Mouse (Mus musculus): ENCODE measurements around the gene Hbb-y.
A peak's percentile ranks its signal among the peaks of the same experiment; 100 is the strongest.
"Not testable (repeated sequence)": the region's sequence is repeated elsewhere in the genome, so short reads cannot be mapped to it uniquely, and the experiment has no call there.

The Hbb-y gene

DNA sequence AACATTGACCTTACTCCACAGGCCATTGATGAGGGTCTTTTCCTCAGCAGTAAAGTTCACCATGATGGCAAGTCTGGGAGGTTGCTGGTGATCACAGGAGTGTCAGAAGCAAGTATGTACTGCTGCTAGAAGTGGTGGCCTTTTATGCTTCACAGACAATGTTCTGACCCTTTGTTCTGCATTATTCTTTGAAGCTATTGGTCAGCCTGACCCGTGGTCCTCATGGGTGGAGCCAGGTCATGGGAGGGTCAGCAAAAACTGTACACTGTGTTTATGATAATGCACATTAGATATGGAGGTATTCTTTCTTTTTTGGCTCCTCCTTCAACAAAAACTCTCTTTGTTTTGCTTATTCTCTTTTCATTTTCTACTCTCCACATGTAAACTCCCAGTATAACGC lies at the start of gene Hbb-y:
Gene Hbb-y, minus strand, starts transcription at position 127 of the 400 bp plus-strand sequence.
- no peak for DNase-seq (ENCODE audit: low read depth, low spot score)

DNA sequence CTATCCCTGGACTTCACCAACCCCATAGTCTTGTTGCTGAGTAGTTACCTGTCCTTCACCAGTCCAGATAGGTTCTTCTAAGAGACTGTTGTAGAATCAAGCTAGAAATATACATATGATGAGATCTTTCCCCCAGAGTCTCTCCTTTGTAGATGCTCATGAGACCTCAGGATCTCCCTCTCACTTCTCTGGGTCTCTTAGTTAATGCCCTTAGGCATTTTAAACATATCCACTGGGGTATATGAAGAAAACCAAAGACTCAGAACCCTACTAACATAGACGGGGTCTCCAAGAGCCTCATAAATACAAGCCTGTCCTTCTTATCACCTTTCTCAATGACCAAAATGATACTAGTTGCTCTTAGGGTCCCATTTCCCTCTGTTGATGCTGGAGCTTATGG lies 41.4 kb upstream of the Hbb-y start, which contains the start of gene Olfr64:
Gene Olfr64, minus strand, starts transcription at position 101 of the 400 bp plus-strand sequence.
- no peak for DNase-seq (ENCODE audit: low read depth, low spot score)

DNA sequence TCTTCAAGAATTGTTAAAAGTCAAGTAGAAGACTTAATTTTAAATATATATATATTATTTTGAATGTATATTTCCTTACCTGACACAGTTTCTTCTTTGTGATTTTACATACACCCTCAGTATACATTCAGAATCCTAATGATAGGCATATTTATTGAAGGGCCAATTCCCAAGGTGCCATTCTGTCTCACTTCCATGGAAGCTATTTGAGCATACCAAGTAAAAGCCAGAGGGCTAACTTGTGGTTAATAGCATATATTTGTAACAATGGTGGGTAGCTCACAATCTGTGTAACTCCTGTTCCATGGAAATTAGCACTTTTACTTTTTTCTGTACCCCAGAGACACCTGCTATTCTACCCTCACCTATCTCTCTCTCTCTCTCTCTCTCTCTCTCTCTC lies 33.1 kb upstream of the Hbb-y start, which contains the start of gene Olfr66:
Gene Olfr66, minus strand, starts transcription at position 101 of the 400 bp plus-strand sequence.
- DNase-seq (ENCODE audit: low read depth, low spot score): no peak

DNA sequence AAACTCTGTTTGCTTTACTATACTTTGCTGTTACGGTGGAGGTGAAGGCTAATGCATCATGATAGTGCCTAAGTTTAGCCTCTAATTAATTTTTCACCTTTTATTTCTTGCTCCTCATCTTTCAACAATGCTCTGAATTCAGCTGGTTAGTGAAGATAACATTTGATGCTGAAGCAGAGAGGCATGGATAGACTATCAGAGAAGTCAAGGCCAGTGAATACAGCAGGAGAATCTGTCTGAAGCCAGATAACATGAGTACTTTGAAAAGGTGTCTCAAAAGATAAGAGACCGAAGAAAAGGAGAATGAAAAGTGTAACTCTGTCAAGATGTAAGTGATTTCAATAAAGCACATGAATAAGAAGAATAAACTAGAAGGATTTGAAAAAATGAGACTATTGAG lies 24.1 kb upstream of the Hbb-y start:
- no peak for DNase-seq (ENCODE audit: low read depth, low spot score)

DNA sequence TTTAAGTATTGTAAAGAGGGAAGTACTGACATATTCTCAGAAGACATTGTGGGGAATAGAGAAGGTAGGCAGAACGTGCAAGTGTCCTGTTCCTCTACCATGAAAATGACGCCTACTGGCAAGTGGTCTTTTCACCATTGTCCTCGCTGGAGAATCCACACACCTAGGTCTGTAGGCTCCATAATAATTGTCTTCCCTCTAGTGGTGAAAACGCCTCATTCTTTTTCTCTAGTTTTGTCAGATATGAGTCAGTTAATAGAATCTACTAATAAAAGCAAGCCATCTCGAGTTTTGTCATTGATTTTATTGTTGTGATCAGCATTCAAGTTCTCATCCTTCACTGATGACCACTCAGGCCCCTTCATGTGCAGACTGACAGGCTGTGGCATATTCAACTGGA lies 21.4 kb upstream of the Hbb-y start:
- no peak for DNase-seq (ENCODE audit: low read depth, low spot score)

DNA sequence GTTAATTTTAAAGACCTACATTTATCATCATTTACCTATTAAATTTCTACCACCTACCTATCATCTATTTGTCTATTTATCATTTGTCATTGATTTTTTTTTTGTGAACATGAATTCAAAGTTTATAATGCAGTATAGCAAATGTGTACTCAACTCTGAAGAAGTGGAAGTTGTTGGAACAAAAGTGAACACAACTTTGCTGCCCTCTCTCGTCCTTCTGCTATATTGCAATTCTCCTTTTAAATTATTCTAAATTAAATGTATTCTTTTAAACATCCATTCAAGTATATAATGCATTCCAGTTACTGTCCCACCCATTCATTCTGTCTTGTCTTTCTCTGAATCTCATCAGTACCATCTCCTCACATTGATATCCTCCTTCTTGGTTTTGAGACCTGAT lies 20.0 kb upstream of the Hbb-y start:
- DNase-seq (ENCODE audit: low read depth, low spot score): peak; percentile 22

DNA sequence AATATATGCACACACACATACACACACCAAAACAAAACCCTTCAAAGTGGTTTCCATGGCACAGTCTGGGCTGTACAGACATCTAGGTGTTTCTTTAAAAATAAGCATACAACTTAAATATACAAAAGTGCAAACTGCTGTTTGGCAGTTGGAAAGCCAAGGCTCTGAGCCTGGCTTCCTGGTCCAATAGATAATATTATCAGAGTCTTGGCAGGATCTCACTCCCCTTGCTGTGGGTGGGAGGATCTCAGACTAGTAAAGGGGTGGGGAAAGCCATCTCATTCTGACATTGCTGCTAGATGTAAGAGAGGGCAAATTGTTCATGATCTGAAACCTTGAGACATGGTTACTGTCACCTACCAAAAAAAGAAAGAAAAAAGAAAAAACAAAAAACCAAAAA lies 17.7 kb upstream of the Hbb-y start:
- DNase-seq (ENCODE audit: low read depth, low spot score): no peak

DNA sequence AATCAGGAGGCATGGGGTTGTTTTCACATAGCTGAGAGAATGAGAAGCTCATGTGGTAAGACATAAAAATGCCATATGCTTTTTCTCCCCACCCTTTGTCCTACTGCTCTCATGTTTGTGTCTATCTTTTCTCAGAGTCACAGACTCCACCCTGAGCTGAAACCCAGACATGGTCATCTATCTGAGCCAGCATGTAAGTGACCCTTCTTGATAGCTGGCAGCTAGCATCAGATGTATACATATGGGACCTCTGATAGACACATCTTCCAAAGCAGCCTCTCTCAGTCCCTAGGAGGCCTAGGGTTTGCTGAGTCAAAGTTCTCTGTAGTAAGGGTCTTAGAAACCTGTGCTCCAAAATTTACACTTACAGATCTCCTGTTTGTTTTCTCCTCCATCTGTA lies 12.7 kb upstream of the Hbb-y start:
- no peak for DNase-seq (ENCODE audit: low read depth, low spot score)

DNA sequence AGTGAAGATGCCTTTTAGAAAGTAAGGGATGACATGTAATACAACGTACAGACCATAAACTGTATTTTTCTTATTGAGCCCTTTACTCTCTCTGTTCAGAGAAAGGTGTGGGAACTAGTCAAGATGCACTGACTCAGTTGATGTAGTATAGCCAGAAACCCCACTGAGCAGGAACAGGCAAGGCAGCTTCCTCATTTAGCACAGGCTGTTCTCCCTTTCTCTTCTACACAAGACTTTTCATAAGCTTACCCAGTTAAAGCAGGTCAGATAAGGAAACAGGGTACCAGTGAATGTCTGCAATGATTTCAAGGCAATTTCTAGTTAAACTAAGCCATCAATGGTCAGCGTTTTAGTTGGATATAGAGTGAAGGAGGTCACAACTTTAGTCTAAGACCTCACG lies 8.5 kb upstream of the Hbb-y start:
- DNase-seq (ENCODE audit: low read depth, low spot score): no peak

DNA sequence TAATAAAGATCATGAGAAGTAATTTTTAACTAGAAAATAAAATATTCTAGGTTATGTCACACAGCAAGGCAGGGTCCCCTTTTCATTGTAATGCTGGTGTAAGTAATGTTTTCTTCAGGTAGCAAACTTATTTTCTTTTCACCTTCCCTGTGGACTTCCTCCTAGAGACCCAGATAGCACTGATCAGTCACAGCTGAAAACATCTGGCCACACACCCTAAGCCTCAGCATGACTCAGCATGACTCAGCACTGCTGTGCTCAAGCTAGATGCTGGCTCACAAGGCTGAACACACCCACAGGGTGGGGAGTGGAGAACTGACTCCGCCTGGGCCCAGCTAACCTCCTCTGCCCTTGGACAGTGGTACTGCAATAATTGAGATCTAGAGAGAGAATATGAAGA lies 7.8 kb upstream of the Hbb-y start:
- DNase-seq (ENCODE audit: low read depth, low spot score): peak; percentile 5

DNA sequence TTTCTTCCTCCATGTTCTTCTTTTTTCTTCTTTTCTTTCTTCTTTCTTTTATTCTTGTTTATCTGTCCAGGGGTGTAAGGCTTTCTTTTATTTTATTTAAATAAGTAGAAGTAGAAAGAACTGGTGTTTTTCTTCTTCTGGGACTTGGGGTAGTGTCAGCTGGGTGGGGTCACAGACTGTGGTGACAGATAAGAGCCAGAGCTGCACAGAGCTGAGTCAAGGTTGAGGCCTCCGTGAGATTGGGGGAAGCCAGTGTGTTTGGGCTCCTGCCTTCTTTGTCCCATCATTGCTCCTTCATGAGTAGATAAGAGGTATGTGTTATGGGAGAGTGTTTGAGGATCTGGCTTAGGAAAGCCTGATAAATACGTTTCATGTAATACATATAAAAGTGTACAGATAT lies 6.1 kb upstream of the Hbb-y start:
- DNase-seq (ENCODE audit: low read depth, low spot score): no peak

DNA sequence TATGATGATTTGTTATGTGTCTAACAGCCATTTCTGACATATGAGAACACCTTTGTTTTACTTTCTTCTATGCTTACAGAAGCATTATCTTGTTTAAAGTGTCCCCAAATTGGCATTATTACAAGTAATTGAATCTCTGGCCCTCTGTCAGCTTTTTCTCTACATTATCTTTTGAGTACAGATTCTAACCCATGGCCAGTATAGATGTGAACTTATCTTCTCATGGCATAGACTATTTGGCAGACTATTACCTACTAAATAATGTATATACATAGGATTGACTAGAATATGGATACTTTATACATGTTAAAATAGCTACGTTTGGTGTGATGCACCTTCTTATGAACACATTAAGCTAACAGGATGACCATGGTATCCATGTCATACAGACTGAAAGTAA lies 1.7 kb upstream of the Hbb-y start:
- DNase-seq (ENCODE audit: low read depth, low spot score): no peak

DNA sequence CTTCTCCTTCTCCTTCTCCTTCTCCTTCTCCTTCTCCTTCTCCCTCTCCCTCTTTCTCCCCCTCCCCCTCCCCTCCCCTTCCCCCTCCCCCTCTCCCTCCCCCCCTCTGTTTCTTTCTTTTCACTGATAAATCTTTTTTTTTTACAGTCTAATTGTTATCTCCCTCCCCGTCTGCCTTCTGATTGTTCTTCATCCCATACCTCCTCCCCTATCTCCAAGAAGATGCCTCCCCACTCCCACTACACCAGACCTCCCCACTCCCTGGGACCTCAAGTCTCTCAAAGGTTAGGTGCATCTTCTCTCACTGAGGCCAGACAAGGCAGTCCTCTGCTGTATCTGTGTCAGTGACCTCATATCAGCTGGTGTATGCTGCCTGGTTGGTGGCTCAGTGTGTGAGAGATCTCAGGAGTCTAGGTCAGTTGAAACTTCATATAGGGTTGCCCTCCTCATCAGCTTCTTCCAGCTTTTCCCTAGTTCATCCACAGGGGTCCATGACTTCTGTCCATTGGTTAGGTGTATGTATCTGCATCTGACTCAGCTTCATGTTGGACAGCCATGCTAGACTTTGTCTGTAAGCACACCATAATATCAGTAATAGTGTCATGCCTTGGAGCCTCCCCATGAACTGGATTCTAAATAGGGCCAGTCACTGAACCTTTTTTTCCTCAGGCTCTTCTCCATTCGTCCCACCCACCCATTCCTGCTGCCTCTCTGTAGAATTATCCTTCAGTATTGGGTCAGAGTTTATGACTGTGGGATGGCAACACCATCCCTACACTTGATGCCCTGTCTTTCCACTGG lies 8.3 kb downstream of the Hbb-y start:
- no peak for DNase-seq (ENCODE audit: low read depth, low spot score)

DNA sequence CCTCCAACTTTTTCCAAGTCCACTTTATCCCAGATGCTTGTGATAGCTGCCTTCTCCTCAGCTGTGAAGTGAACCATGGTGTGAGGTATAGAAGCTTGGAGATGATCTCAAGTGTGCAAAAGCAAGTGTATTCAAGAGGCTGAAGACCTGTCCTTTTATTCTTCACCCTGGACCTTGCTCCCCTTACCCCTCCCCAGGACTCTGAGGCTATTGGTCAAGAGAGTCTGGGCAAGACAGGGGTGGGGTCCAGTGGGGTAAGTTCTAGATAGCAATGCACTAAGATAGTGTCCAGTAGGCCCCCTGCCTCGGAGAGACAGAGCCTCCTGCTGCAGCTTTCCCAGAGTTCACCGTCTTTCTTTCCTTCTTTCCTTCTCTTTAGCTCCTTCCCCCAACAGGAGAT lies 10.0 kb downstream of the Hbb-y start, which contains the start of gene Hbb-bh1:
Gene Hbb-bh1, minus strand, starts transcription at position 131 of the 400 bp plus-strand sequence.
- no peak for DNase-seq (ENCODE audit: low read depth, low spot score)

DNA sequence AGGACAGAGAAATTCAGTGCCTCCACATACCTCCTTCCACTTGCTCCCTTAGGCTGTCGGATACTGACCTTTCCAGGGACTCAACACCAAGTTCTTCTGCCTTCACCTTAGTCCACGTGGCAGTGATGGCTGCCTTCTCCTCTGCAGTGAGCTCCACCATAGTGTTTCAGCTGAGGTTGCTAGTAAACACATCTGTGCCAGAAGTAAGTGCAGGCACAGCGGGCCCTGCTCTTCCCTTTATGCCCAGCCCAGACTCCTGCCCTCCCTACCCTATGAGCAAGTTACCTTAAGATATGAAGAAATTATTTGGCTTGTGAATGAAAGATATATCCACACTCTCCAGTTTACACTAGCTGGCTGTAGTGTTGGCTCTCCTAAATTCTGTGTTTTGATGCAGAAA lies 12.7 kb downstream of the Hbb-y start, which contains the start of gene Hbb-bh2:
Gene Hbb-bh2, minus strand, starts transcription at position 253 of the 400 bp plus-strand sequence.
- no peak for DNase-seq (ENCODE audit: low read depth, low spot score)

DNA sequence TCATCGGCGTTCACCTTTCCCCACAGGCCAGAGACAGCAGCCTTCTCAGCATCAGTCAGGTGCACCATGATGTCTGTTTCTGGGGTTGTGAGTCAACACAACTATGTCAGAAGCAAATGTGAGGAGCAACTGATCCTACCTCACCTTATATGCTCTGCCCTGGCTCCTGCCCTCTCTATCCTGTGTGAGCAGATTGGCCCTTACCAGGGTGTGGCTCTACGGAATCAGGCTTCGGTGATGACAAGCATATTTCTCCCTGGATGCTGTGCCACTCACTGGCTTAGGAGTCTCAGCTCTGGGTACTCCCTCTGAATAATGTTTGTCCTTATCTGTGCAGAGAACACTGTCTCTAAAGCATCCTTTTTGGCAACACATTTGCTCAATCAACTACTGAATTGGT lies 25.2 kb downstream of the Hbb-y start, which contains the start of gene Hbb-bs:
Gene Hbb-bs, minus strand, starts transcription at position 289 of the 400 bp plus-strand sequence.
- DNase-seq (ENCODE audit: low read depth, low spot score): no peak

DNA sequence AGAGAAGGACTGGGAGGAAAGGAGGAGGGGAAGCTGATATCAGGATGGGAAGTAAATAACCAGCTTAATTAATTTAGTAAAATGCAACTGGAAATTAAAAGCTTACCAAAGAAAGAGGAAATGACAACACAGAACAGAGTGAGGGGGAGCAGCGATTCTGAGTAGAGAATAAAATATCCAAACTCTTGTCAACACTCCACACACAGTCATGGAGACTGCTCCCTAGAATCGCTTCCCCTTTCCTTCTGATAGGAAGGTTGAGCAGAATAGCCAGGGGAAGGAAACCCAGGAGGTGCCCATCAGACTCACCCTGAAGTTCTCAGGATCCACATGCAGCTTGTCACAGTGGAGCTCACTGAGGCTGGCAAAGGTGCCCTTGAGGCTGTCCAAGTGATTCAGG lies 25.9 kb downstream of the Hbb-y start:
- DNase-seq (ENCODE audit: low read depth, low spot score): not testable (repeated sequence)

DNA sequence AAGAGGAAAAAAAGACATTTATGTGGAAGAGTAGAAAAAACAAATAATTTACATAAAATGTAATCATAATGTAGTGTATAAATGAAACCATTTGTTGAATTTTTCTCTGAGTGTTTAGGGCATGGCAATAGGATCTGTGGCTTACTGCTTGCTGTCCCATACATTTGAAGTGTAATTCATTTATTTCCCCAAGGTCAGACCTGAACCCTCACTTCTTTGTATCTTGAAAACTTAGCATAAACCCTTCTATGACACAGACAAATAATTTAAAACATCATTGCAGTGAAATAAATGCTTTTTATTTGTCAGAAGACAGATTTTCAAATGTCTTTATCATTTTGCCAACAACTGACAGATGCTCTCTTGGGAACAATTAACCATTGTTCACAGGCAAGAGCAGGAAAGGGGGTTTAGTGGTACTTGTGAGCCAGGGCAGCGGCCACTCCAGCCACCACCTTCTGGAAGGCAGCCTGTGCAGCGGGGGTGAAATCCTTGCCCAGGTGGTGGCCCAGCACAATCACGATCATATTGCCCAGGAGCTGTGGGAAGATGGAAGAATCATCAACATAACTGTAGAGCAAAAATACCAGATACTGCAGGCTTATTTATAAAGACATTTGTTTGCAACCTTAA lies 26.6 kb downstream of the Hbb-y start:
- DNase-seq (ENCODE audit: low read depth, low spot score): no peak

DNA sequence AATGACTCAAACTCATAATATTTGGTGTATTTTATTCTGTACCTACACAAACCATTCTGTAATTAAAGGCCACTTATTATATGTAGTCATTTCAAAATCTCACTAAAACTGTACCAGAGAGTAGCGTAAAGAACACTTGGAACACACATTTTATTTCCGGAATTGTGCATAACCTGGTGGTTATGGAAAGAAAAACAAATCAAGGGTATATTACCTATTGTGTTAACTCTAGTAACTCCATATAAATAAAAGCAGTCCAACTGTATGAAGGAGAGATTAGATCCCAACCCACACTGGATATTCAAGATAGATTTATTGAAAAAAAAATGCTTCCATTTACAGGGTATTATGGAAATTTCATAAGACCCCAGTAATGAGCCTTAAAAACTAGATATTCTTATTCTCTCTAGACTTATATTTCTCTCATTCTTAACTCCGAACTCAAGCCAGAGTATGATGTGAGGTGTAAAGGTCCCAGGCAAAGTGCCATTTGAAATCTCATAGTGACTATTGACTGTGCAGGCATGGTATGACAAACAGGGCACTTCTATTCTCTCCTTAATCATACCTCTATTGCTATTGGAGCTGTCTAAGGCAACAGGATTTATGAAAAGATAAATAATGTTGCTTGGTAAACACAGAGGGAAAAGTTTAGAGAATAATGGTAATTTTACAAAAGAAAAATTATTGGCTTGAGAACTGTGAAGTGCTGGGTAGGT lies 27.3 kb downstream of the Hbb-y start:
- no peak for DNase-seq (ENCODE audit: low read depth, low spot score)

DNA sequence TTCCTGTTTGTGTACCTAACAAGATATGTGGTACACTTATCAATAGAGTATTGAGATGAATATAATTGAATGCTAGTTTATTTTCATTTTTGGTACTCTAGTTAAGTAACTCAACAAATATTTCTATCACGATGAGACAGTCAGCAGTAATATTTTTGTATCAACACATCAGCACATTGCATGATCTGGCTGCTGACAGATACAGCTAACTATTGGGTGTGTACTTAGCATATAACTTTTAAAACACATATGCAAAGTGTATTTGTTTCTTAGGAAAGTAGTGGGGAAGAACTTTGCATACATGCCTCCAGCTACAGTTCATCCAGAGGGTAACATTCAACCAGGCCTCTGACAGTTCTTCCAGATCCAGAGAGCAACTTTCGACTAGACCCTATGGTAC lies 28.4 kb downstream of the Hbb-y start:
- DNase-seq (ENCODE audit: low read depth, low spot score): no peak

DNA sequence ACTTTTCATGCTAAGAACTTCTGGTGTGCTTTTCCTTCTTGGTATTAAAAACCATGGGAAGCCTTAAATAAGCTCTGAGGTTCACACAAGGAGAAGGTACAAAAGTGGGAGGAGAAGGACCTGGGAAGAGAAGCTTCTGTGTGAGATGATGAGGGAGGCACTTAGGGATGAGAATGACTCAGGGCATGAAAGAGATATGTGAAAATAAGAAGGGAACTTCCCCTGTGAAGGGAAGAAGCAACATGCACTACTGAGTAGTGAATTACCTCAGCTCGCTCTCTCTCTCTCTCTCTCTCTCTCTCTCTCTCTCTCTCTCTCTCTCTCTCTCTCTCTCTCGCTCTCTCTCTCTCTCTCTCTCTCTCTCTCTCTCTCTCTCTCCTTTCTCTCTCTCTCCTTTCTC lies 37.9 kb downstream of the Hbb-y start:
- not testable (repeated sequence) for DNase-seq (ENCODE audit: low read depth, low spot score)

DNA sequence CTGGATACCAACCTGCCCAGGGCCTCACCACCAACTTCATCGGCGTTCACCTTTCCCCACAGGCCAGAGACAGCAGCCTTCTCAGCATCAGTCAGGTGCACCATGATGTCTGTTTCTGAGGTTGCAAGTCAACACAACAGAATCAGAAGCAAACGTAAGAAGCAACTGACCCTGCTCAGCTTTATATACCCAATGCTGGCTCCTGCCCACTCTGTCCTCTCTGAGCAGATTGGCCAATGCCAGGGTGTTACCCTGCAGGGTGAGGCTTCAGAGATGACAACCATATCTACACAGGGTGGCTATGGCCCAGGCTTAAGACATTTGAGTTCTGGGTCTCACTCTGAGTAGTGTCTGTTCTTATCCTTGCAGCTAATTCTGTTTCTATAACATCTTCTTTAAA lies 39.2 kb downstream of the Hbb-y start, which contains the start of gene Hbb-bt:
Gene Hbb-bt, minus strand, starts transcription at position 231 of the 400 bp plus-strand sequence.
- no peak for DNase-seq (ENCODE audit: low read depth, low spot score)
